Mouse (Mus musculus) Muller cell, postnatal 12 days (primary cell): ENCODE measurements around the gene Abcg4.
A peak's percentile ranks its signal among the peaks of the same experiment; 100 is the strongest.
"Not testable (repeated sequence)": the region's sequence is repeated elsewhere in the genome, so short reads cannot be mapped to it uniquely, and the experiment has no call there.

Source experiments
- DNase-seq: peaks from one replicate; pipeline ENCODE4 v3.0.0-alpha.2; 2015; ENCODE audit errors: inconsistent ontology term

Gene Abcg4

DNA sequence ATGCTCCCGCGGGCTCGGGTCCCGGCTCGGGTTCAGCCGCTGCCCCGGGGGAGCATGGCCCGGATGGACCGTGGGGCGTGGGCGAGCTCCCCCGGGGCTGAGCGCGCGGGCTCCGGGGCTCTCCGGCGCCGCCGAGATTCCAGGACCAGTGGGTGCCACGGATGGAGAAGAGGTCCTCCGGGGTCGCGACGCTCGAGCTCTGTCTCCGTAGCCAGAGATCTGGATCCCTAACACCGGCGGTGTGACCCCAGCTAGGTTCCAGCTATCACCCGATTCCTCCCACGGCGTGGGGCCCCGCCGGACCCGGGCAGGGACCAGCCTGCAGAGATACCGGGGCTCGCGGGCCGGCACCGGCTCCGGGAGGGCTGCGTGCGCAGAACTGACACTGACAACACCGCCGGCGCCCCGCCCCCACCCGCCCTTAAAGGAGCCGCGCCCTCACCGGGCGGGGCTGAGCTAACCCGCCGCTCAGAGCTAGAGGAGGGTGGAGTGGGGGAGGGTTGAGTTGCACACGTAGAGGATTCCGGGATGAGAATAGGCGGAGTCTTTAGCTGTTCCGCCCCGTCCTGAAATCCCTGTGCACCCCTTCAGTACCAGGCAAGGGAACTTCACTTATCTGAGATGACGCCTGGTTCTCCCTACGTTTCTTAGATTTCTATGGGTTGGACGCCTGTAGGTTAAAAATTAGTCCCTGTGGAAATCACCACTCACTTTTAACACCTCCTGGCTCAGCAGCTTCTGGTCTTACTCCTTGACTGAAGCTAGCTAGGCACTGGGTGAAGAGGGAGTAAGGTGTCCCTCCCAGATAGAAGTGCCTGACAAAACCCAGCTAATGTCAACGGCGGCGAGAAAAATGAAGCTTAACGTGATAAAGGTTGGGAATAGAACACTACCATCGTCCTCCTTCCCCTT lies 31.7 kb upstream of the Abcg4 start, which contains the start of gene C2cd2l:
Gene C2cd2l (minus strand): TSS at position 399 of the 912 bp plus-strand sequence.
- peak; percentile 99 for DNase-seq

- DNase-seq: no peak
Observed at GRCm38 (mm10) chr9:44319105-44319886, 30.9 kb upstream of the Abcg4 start.

- DNase-seq: no peak
Observed at GRCm38 (mm10) chr9:44318826-44319095, 30.3 kb upstream of the Abcg4 start.

DNA sequence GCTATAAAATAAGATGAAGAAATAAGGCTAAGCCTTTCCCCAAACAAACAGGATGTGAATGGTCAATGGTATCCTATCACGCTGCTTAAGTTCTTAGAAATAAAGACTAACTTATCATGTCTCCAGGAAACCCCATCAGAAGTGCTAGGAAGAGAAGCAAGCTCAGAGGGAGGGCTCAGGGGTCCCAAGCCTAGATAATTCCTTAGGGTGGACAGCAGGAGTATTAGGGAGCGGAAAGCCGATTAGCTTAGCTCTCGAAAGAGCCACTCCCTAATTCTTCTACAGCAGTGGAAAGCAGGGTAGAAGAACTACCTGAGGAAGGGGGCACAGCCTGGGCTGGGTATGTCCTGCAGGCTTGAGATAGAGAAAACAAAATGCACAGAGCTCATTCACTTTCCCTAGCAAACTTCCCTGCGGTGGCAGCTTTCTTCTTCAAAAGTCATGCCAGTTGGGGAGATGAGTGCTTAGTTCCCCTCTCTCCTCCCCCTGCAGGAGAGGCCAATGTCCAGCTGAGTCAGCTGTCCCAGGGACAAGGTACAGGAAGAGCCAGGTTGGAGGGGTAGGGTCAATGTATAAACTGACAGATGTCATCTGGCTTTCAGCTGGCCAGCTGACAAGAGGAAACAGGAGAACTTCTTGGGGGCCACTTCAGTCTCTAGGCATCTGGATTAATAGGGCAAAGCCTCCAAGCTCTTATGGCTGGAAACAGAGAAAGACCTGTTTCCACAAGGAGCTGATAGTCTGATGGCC lies 29.8 kb upstream of the Abcg4 start:
- no peak for DNase-seq

GRCm38 (mm10) chr9:44317452-44317851 lies 29.0 kb upstream of the Abcg4 start:
- DNase-seq: no peak

DNA sequence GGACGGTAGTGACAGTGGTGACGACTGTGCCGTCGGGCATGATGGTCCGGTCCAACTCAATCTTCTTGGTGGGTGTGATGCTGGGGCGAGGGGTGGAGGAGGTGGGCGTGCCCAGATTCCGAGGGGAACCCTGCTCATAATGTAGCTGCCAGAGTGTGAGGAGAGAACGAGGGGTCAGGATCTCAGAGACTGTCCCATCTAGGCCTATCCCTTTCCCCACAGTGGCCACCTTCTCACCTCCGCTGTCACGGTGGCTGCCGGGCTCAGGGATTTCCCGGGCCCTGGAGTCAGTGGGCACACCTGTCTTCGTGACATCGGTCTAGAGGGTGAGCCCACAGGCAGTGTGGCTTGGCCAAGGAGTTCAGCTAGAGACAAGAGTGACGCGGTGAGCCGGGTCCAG lies 26.5 kb upstream of the Abcg4 start:
- no peak for DNase-seq

- no peak for DNase-seq
Observed at GRCm38 (mm10) chr9:44314257-44314547, 25.8 kb upstream of the Abcg4 start.

GRCm38 (mm10) chr9:44313476-44314256 lies 25.3 kb upstream of the Abcg4 start:
- DNase-seq: no peak

DNA sequence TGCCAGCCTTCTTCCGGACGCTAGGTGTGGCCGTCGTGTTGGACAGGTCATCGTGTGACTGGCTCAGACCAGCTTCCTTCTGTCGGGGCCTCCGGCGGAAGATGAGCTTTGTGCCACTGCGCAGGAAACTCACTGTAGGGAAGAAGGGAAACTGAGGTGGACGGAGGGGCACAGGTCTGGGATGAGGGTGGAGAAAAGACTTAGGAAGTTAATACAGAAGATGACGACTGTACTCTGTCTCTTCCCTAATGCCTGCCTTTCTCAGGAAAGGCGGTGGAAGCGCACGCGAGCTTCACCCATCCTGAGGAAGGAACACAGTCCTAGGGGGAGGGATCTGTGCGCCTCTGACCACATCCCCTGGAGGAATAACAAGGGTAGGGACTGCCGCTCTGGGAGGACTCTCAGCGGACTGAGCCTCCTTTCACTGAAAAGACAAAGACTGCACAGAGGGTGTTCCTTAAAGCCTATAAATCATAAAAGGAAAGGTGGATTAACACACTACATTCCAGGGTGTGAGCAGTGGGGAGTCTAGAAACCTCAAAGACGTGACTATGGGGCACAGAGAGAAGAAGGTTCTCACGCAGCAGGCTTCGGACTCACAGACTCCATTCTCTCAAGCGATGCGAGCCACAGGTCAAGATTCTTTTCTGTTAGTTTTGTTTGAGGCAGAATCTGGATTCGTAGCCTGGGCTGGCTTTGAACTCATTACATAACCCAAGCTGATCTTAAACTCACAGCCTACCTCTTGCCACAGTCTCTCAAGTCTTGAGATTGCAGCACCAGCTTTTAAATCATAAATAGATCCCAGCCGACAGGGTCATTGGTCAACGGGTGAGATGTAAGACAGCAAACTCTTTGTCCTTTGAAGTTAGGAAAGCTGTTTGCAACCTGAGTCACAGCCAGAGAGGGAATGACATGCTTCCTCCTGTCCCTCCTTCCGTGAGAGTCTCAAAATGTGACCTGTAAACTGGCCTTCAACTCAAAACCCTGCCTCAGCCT lies 23.0 kb upstream of the Abcg4 start:
- no peak for DNase-seq

DNA sequence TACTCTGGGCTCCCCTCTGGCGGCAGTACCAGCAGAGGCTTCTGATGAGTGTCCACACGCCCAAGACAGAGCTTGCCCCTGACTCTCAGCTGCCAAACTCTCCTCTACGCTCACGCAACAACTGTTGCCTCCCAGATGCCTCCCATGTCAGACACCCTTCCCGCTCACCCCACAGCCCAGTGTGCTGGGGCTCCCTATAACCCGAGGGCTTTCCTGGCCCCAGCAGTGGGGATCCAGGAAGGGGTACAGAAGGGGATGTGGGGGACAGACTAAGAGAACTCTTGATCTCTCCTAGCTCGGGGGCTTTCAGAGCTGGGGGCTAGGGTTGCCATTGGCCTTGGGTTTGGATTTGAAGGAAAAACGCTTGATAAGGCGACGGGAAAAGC lies 22.3 kb upstream of the Abcg4 start:
- no peak for DNase-seq

DNA sequence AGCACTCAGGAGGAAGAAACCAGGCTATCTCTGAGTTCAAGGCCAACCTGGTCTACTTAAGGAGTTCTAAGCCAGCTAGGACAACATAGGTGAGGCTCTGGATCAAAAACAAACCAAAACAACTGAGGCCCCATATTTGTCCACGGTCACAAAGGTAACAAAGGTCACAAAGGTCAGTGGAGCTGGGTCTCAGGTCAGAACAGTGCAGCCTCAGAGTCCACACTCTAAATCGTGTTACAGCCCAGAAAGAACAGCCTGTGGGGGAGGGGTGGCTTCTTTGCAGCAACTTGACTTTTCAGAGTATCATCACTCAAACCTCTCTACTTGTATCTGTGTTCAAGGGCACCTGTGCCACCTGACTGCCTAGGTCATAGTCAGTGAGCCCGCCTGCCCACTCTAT lies 21.3 kb upstream of the Abcg4 start:
- no peak for DNase-seq

DNA sequence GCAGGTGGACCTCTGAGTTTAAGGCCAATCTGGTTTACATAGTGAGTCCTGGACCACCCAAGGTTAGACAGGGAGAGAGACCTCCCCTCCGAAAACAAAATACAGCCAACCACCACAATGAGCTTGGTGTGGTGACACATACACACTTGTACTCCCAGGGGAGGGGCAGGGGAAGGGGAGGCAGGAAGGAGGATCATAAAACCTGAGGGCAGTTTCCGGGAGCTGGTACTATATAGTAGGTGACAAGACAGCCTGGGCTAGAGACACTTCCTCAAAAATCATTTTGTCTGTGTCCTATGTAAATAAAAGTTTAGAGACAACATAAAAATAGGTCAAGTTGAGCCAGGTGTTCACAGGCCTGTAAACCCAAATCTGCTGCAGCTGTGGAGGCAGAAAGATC lies 18.8 kb upstream of the Abcg4 start:
- DNase-seq: no peak

GRCm38 (mm10) chr9:44306532-44306931 lies 18.1 kb upstream of the Abcg4 start:
- no peak for DNase-seq

GRCm38 (mm10) chr9:44305466-44306079 lies 17.2 kb upstream of the Abcg4 start, which contains the start of gene Hinfp:
Hinfp (minus strand) TSS chr9:44305671.
- DNase-seq: peak; percentile 99

GRCm38 (mm10) chr9:44300001-44300400 lies 11.6 kb upstream of the Abcg4 start:
- DNase-seq: not testable (repeated sequence)

DNA sequence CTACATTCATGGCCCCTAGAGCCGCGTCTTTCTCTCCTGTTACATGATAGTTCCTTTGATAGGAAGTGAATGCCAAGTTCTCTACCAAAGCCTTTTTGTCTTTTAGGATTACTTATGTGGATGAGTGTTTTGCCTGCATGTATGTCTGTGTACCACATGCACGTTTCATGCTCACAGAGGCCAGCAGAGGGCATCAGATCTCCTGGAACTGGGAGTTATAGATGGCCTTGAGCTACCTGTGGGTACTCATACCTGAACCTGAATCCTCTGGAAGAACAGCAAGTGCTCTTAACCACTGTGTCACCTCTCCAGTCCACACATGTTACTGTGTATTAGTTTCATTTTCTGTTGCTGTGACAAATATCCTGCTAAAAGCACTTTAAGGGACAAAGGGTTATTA lies 4.1 kb upstream of the Abcg4 start:
- no peak for DNase-seq

DNA sequence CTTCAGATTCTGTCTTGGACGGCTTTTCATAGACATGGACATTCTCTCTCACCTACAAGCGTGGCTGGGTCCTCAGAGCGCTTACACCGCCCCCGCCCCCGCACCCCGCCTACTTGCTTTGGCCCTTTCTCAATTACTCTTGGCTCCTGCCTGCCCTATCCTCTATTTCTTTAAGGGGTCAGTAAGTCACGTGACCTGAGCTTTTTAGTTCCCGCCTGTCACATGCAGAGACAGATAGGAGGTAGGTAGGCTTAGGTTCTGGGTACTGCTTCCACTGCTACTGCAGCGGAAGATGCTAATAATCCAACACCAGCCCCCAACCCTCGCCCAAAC lies 510 bp upstream of the Abcg4 start:
- DNase-seq: no peak

GRCm38 (mm10) chr9:44287401-44288075 lies 877 bp downstream of the Abcg4 start:
- DNase-seq: peak; percentile 56

DNA sequence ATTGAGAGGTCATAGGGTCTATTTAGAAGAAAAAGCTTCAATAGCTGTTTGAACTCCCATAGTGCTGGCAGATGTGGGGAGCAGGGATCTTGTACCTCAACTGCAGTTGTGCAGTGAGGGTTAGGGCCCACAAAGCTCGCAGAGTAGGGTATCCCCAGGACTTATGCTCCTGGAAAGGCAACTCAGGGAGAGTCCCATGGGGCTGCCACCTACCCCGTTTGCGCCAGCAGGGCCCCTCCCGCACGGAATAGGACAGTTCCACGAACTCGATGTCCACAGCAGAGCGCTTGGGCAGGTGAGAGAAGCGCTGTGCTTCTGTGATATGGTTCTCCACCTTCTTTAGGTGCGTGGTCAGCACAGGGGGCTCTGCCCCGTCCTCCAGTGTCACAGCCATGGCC lies 1.4 kb downstream of the Abcg4 start:
- DNase-seq: peak; percentile 15
